Mouse (Mus musculus) hindbrain, postnatal 0 days (tissue): ENCODE data around the gene Nppb. TPM values are rescaled to one million over a fixed set of nuclear protein-coding genes. Genes with fewer than 3 reads are reported as not detected.

Source experiments
- ATAC-seq: fragments of 200-750 bp; cut with Nextera tagmentation; 2 replicates; pipeline ENCODE4 v1.8.0; 2017; ENCODE audit warnings: mild to moderate bottlenecking, moderate TSS enrichment, moderate library complexity
- DNase-seq: peaks from one replicate; pipeline ENCODE4 v3.0.0-alpha.2; 2015; ENCODE audit warnings: low spot score
- H3K27ac ChIP-seq: fragments of 300-500 bp; sonication (generic); 2 replicates; pipeline ENCODE4 v1.5.1; 2014; ENCODE audit warnings: mild to moderate bottlenecking
- H3K27me3 ChIP-seq: fragments of 300-500 bp; sonication (generic); 2 replicates; pipeline ENCODE4 v1.6.1; 2014; ENCODE audit warnings: low read length, mixed read lengths; ENCODE audit not compliant: insufficient read depth
- H3K36me3 ChIP-seq: fragments of 300-500 bp; sonication (generic); 2 replicates; pipeline ENCODE4 v1.6.1; 2014; ENCODE audit warnings: low read length, mixed read lengths; ENCODE audit not compliant: insufficient read depth
- H3K4me1 ChIP-seq: fragments of 300-500 bp; sonication (generic); 2 replicates; pipeline ENCODE4 v1.6.1; 2014; ENCODE audit warnings: antibody characterized with exemption, low read length, mixed read lengths; ENCODE audit not compliant: insufficient read depth
- H3K4me2 ChIP-seq: fragments of 300-500 bp; sonication (generic); 2 replicates; pipeline ENCODE4 v1.6.1; 2014; ENCODE audit warnings: low read depth, mild to moderate bottlenecking, low read length, moderate library complexity, mixed read lengths
- H3K4me3 ChIP-seq: fragments of 300-500 bp; sonication (generic); 2 replicates; pipeline ENCODE4 v1.5.1; 2014; ENCODE audit warnings: low read length
- H3K9ac ChIP-seq: fragments of 300-500 bp; sonication (generic); replicated peaks from 2 replicates; pipeline ENCODE4 v1.6.1; 2014; ENCODE audit warnings: mild to moderate bottlenecking, low read length, moderate library complexity, mixed read lengths
- H3K9me3 ChIP-seq: fragments of 300-500 bp; sonication (generic); 2 replicates; pipeline ENCODE4 v1.6.1; 2016; ENCODE audit warnings: low read length, mixed read lengths
- CTCF ChIP-seq: IDR thresholded peaks from 2 replicates; pipeline ENCODE4 v1.5.1; 2016; ENCODE audit warnings: antibody characterized with exemption, control low read depth, low read depth
- WGBS: fragments of 180-500 bp; shearing (Covaris S2); extraction: QIAGEN DNeasy Blood & Tissue Kit; methylation state at CpG from one replicate; pipeline ENCODE4 v1.1.7; 2014; 5-methylcytosine and 5-hydroxymethylcytosine counted together
- polyA plus RNA-seq: library from polyadenylated mRNA; unstranded; fragments of >200 nt; fragmentation: Nextera tagmentation; extraction: Ambion mirVana; gene quantifications from 2 replicates; pipeline ENCODE4 v1.2.1, GENCODE M21; 2015
- total RNA-seq: library from RNA; depleted of rRNA; stranded (reverse); fragments of >200 nt; gene quantifications from 2 replicates; pipeline ENCODE4 v1.2.3, GENCODE M21; 2014

Nppb gene
- total and polyA plus RNA-seq, 2 experiments from 2014 or later = 0.19 TPM; not detected in 1

DNA sequence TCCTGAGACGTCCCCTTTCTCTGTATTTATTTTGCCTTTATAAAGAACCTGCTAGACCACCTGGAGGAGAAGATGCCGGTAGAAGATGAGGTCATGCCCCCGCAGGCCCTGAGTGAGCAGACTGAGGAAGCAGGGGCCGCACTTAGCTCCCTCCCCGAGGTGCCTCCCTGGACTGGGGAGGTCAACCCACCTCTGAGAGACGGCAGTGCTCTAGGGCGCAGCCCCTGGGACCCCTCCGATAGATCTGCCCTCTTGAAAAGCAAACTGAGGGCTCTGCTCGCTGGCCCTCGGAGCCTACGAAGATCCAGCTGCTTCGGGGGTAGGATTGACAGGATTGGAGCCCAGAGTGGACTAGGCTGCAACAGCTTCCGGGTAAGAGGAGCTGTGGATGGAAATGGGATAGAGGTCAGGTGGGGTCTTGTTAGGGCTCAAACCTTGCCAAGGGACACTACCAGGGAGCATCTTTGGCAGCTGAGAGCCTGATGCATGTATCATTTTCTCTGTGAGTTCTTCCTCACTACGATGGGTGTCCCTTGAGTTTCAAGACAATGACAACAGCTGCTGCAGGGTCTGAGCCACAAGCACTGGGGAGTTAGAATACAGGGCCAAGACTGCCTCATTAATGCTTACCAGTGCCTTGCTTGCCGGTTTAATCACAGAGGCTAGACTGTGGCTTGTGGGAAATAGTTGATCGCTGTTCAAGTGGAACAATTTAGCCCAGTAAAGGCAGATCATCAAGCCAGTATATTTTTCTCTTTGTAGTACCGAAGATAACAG lies 15.6 kb downstream of the Nppb start:
- peak; percentile 34 for DNase-seq
- Histone ChIP-seq H3K27ac (peak overlapping the region; percentile 34; the same call in 1 of the 2 replicates), H3K27me3 (no peaks in the 10 kb centered on the region), H3K36me3 (peaks cover 21% of the 10 kb centered on the region), H3K9ac (no peak overlapping the region), H3K4me1 (peaks cover 9% of the 10 kb centered on the region; the same call in 1 of the 2 replicates), H3K4me2 (no peak overlapping the region), H3K4me3 (no peak overlapping the region), H3K9me3 (no peaks in the 10 kb centered on the region)
- WGBS = 61% methylated on average over 17 of the region's 17 CpGs
- no peak for ATAC-seq
- no peak for TF ChIP-seq CTCF

DNA sequence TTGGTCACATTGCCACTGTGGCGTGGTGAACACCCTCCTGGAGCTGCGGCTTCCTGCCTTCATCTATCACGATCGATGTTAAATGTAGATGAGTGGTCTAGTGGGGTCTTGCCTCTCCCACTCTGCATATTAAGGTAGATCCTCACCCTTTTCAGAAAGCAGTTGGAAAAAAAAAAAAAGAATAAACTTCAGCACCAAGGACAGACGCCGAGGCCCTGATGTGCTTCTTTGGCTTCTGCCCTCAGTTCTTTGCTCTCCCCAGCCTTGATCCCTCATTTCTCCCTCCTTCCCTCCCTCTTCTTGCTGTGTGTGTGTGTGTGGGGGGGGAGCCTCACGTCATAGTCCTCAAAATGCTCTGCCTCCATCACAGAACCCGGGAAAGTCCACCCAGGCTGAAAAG lies 16.3 kb downstream of the Nppb start:
- no peak overlapping the region for H3K4me3 ChIP-seq
- TF ChIP-seq CTCF = no peak
- H3K27ac ChIP-seq = peak overlapping the region; percentile 34; the same call in 1 of the 2 replicates
- 32% methylated on average over 8 of the region's 8 CpGs for WGBS
- H3K9me3 ChIP-seq = no peaks in the 10 kb centered on the region
- H3K4me2 ChIP-seq = no peak overlapping the region
- no peak for ATAC-seq
- no peaks in the 10 kb centered on the region for H3K27me3 ChIP-seq
- DNase-seq = no peak
- H3K4me1 ChIP-seq = peaks cover 9% of the 10 kb centered on the region; the same call in 1 of the 2 replicates
- no peak overlapping the region for H3K9ac ChIP-seq
- H3K36me3 ChIP-seq = peaks cover 28% of the 10 kb centered on the region

DNA sequence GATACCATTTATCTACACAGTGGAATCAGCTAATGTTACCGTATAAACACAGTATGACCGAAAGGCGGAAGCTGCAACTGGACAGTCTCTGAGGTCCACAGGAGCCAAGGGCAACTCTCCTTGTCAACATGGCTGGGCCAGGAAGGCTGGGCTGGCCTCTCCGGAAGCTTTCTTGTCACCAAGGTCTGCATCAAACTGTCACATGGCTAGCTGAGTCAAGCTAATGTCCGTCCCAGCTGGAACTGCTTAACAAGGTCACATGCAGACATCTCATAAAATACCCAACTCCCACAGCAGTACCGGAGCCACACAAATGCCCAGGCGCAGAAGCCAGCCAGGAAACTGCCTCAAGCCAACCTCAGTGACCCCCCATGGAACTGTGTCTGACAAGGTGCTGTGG lies 18.8 kb downstream of the Nppb start:
- H3K9ac ChIP-seq = no peak overlapping the region
- DNase-seq = no peak

DNA sequence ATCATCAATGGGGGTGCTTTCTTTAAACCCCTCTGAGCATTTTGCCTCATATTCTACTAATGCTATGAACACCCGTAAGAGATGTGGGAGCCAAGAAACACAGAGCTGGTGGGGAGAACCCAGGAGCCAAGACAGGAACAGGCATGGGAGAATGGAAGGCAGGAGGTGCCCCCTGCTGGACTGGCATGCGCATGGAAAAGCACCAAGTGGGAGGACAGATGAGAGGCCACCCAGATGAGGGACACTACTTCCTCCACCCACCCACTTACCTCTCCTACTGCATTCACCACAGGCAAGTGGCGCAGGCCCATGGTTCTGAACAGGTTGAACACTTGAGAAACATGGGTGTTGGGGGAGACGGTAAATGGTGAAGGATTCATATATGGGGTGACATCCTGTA lies 22.8 kb downstream of the Nppb start:
- 0 out of 2 replicates have a peak, but pooled peaks have one; percentile 36 for ATAC-seq
- H3K27me3 ChIP-seq = no peaks in the 10 kb centered on the region
- TF ChIP-seq CTCF = peak; percentile 80
- H3K27ac ChIP-seq = no peak overlapping the region
- H3K9ac ChIP-seq = no peak overlapping the region
- no peak overlapping the region for H3K4me3 ChIP-seq
- WGBS = 77% methylated on average over 4 of the region's 4 CpGs
- no peaks in the 10 kb centered on the region for H3K4me1 ChIP-seq
- H3K4me2 ChIP-seq = no peak overlapping the region
- H3K9me3 ChIP-seq = no peaks in the 10 kb centered on the region
- H3K36me3 ChIP-seq = peaks cover 91% of the 10 kb centered on the region
- peak; percentile 57 for DNase-seq

More for the DNA sequence above, 18.8 kb downstream of the Nppb start:
- Histone ChIP-seq H3K4me1 (peaks cover 9% of the 10 kb centered on the region; the same call in 1 of the 2 replicates), H3K27ac (no peak overlapping the region), H3K4me2 (no peak overlapping the region), H3K4me3 (no peak overlapping the region), H3K9me3 (no peaks in the 10 kb centered on the region), H3K36me3 (peaks cover 52% of the 10 kb centered on the region), H3K27me3 (no peaks in the 10 kb centered on the region)
- 90% methylated on average over 7 of the region's 7 CpGs for WGBS
- TF ChIP-seq CTCF = no peak
- no peak for ATAC-seq

- 98% methylated on average over 2 of the region's 2 CpGs for WGBS
These were observed 24.1 kb downstream of the Nppb start for GRCm38 (mm10) chr4:148009641-148010040.

DNA sequence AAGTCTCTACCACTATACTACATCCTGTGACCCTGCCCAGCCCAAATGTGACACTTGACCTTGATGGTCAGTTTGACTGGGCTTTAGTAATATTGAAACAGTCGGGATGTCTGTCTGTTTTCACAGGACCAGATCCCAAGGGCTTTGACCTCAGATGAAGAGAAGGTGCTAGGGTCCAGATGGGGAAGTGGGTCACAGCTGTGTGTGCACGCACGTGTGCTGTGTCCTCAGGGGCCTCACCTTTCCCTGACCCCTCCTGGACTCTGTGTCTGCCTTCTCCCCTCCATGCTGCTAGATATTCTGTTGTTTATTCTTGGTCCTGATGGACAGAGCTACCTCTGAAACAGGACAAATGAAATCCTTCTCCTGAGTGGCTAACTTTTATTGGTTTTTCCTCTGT lies 25.7 kb downstream of the Nppb start:
- H3K4me1 ChIP-seq = no peaks in the 10 kb centered on the region
- no peak overlapping the region for H3K9ac ChIP-seq
- H3K4me2 ChIP-seq = no peak overlapping the region
- 70% methylated on average over 3 of the region's 3 CpGs for WGBS
- TF ChIP-seq CTCF = no peak
- ATAC-seq (no peak), DNase-seq (no peak)
- H3K4me3 ChIP-seq = no peak overlapping the region
- H3K27me3 ChIP-seq = no peaks in the 10 kb centered on the region
- no peak overlapping the region for H3K27ac ChIP-seq
- H3K9me3 ChIP-seq = no peaks in the 10 kb centered on the region
- peaks cover 97% of the 10 kb centered on the region for H3K36me3 ChIP-seq

More at GRCm38 (mm10) chr4:148009641-148010040, 24.1 kb downstream of the Nppb start:
- ATAC-seq = no peak
- TF ChIP-seq CTCF = no peak
- Histone ChIP-seq H3K4me1 (no peaks in the 10 kb centered on the region), H3K9me3 (no peaks in the 10 kb centered on the region), H3K27ac (no peak overlapping the region), H3K4me2 (no peak overlapping the region), H3K27me3 (no peaks in the 10 kb centered on the region), H3K9ac (no peak overlapping the region), H3K4me3 (no peak overlapping the region), H3K36me3 (peaks cover 98% of the 10 kb centered on the region)
- no peak for DNase-seq

DNA sequence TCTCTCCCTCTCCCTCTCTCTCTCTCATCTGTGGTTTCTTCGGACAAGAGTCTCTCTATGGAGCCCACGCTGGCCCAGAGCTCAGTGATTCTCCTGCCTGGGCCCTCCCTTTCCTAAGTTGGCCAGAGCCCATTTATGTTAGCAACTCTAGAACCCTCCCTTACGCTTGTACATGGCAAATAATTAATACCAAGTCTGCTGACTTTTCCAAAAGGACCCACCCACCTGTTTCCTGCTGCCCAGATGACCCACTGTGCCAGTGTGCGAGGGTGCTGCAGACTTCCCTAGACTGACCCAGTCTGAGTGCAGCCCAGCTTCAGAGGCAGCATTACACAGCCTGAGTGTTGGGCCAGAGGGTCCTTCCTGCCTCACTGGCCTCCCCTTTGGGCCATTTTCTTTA lies 26.6 kb downstream of the Nppb start:
- Histone ChIP-seq H3K36me3 (peaks cover 97% of the 10 kb centered on the region), H3K4me2 (no peak overlapping the region), H3K4me1 (no peaks in the 10 kb centered on the region), H3K27ac (no peak overlapping the region), H3K27me3 (no peaks in the 10 kb centered on the region), H3K4me3 (no peak overlapping the region), H3K9me3 (no peaks in the 10 kb centered on the region), H3K9ac (no peak overlapping the region)
- no peak for DNase-seq
- 89% methylated on average over 4 of the region's 4 CpGs for WGBS
- no peak for ATAC-seq
- no peak for TF ChIP-seq CTCF
